Mouse (Mus musculus) limb, embryonic 12.5 days (tissue): ENCODE results near the gene Atp8a2. TPM values are rescaled to one million over a fixed set of nuclear protein-coding genes. Genes with fewer than 3 reads are reported as not detected.

Source experiments
- ATAC-seq: fragments of 200-750 bp; cut with Nextera tagmentation; 2 replicates; pipeline ENCODE4 v1.8.0; 2017; ENCODE audit warnings: low read depth, moderate TSS enrichment; ENCODE audit not compliant: insufficient number of reproducible peaks, insufficient read depth, low FRiP score, low TSS enrichment
- H3K27ac ChIP-seq: fragments of 300-500 bp; sonication (generic); 2 replicates; pipeline ENCODE4 v1.5.1; 2016; ENCODE audit warnings: mild to moderate bottlenecking, moderate library complexity
- H3K27me3 ChIP-seq: fragments of 300-500 bp; sonication (generic); 2 replicates; pipeline ENCODE4 v1.6.1; 2016; ENCODE audit warnings: mild to moderate bottlenecking, moderate library complexity
- H3K36me3 ChIP-seq: fragments of 300-500 bp; sonication (generic); 2 replicates; pipeline ENCODE4 v1.6.1; 2016; ENCODE audit warnings: mild to moderate bottlenecking, moderate library complexity
- H3K4me1 ChIP-seq: fragments of 300-500 bp; sonication (generic); replicated peaks from 2 replicates; pipeline ENCODE4 v1.6.1; 2016
- H3K4me2 ChIP-seq: fragments of 300-500 bp; sonication (generic); 2 replicates; pipeline ENCODE4 v1.6.1; 2016; ENCODE audit warnings: mild to moderate bottlenecking, moderate library complexity
- H3K4me3 ChIP-seq: fragments of 300-500 bp; sonication (generic); replicated peaks from 2 replicates; pipeline ENCODE4 v1.5.1; 2016; ENCODE audit warnings: mild to moderate bottlenecking
- H3K9ac ChIP-seq: fragments of 300-500 bp; sonication (generic); replicated peaks from 2 replicates; pipeline ENCODE4 v1.6.1; 2016; ENCODE audit warnings: mild to moderate bottlenecking, moderate library complexity
- H3K9me3 ChIP-seq: fragments of 300-500 bp; sonication (generic); 2 replicates; pipeline ENCODE4 v1.6.1; 2016; ENCODE audit warnings: mild to moderate bottlenecking, moderate library complexity
- WGBS: fragments of 180-500 bp; shearing (Covaris S2); methylation state at CpG from one replicate; pipeline ENCODE4 v1.1.7; 2016; 5-methylcytosine and 5-hydroxymethylcytosine counted together
- polyA plus RNA-seq: library from polyadenylated mRNA; unstranded; fragments of >200 nt; fragmentation: Nextera tagmentation; extraction: Ambion mirVana; gene quantifications from 2 replicates; pipeline ENCODE4 v1.2.1, GENCODE M21; 2016

Atp8a2 gene
- polyA plus RNA-seq, 1 experiment from 2014 or later = 6.7 TPM

GRCm38 (mm10) chr14:59878248-59878647 is 318.7 kb downstream of the Atp8a2 start:
- H3K27ac ChIP-seq = no peak overlapping the region
- no peak overlapping the region for H3K4me3 ChIP-seq
- no peak for ATAC-seq
- no peak overlapping the region for H3K9ac ChIP-seq
- no peaks in the 10 kb centered on the region for H3K27me3 ChIP-seq
- WGBS = 79% methylated on average over 3 of the region's 3 CpGs
- no peak overlapping the region for H3K4me2 ChIP-seq
- peaks cover 14% of the 10 kb centered on the region for H3K4me1 ChIP-seq
- H3K36me3 ChIP-seq = no peaks in the 10 kb centered on the region
- 0 out of 2 replicates have a peak, but pooled peaks cover 3% of the 10 kb centered on the region for H3K9me3 ChIP-seq

DNA sequence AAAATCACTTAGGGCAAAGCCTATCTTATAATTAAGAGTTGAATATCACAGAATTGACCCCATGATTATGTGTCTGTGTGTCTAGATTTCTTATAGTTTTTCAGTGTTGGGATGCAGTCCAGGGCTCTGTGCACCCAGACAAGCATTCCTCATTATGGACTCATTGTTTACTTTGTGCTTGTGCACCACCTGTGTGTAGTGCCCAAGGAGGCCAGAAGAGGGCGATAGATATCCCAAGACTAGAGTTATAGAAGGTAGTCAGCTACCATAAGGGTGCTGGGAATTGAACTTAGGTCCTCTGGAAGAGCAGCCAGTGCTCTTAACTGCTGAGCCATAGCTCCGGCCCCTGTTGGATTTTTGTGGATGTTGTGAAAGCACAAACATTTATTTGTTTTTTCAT is 320.5 kb downstream of the Atp8a2 start:
- no peak overlapping the region for H3K4me2 ChIP-seq
- no peak for ATAC-seq
- no peak overlapping the region for H3K9ac ChIP-seq
- H3K27me3 ChIP-seq = no peaks in the 10 kb centered on the region
- H3K36me3 ChIP-seq = no peaks in the 10 kb centered on the region
- peaks cover 14% of the 10 kb centered on the region for H3K4me1 ChIP-seq
- no peak overlapping the region for H3K4me3 ChIP-seq
- H3K27ac ChIP-seq = no peak overlapping the region
- 59% methylated on average over 2 of the region's 2 CpGs for WGBS
- H3K9me3 ChIP-seq = 0 out of 2 replicates have a peak, but pooled peaks cover 3% of the 10 kb centered on the region

DNA sequence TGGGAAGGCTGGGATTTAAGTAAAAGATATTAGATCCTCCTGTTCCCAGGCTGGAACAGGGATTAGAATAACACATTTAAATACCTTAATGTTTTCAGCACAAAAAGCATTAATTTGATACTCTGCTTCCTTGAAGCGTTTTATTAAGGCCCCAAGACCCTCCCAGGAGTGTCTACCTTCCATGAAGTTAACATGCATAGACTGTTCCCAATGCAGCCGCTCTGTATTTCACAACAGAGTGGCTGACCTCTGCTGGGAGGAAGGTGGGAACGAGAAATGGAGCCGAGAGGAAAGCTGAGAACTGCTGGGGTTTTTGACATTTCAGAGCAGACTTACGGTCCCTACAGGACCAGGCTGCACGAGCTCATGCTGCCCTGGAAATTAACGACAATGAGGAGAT is 328.6 kb downstream of the Atp8a2 start:
- ATAC-seq = no peak
- Histone ChIP-seq H3K36me3 (no peaks in the 10 kb centered on the region), H3K9me3 (peaks cover 7% of the 10 kb centered on the region; the same call in 1 of the 2 replicates), H3K4me2 (no peak overlapping the region), H3K9ac (no peak overlapping the region), H3K27ac (peak overlapping the region; percentile 9; the same call in 1 of the 2 replicates), H3K4me1 (peaks cover 26% of the 10 kb centered on the region), H3K27me3 (no peaks in the 10 kb centered on the region), H3K4me3 (no peak overlapping the region)
- 47% methylated on average over 7 of the region's 7 CpGs for WGBS

DNA sequence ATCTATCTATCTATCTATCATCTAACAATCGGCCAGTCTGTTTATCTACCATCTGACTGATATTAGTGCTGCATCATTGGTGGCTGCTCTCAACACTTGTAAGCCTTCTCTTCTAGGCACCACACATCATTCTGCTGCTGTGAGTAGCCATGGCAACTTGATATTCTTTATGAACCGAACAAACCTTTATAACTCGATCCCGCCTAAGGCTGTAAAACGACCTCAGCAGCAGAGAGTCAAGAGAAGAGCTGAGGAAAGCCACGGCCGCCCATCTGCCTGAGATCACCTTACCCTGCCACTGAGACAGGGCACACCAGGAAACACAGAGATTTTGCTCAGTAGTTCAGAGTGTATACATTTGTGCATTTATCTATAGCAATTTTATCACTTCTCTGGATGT is 329.2 kb downstream of the Atp8a2 start:
- 41% methylated on average over 7 of the region's 7 CpGs for WGBS
- H3K27ac ChIP-seq = no peak overlapping the region
- no peaks in the 10 kb centered on the region for H3K27me3 ChIP-seq
- no peak overlapping the region for H3K9ac ChIP-seq
- ATAC-seq = no peak; the same call in 1 of the 2 replicates
- no peaks in the 10 kb centered on the region for H3K36me3 ChIP-seq
- H3K9me3 ChIP-seq = peaks cover 7% of the 10 kb centered on the region; the same call in 1 of the 2 replicates
- H3K4me2 ChIP-seq = no peak overlapping the region
- no peak overlapping the region for H3K4me3 ChIP-seq
- H3K4me1 ChIP-seq = peaks cover 26% of the 10 kb centered on the region

- H3K36me3 ChIP-seq = no peaks in the 10 kb centered on the region
- WGBS = 53% methylated on average over 5 of the region's 5 CpGs
- no peak overlapping the region for H3K9ac ChIP-seq
- ATAC-seq = no peak
- no peak overlapping the region for H3K4me3 ChIP-seq
- peaks cover 7% of the 10 kb centered on the region; the same call in 1 of the 2 replicates for H3K9me3 ChIP-seq
- no peak overlapping the region for H3K27ac ChIP-seq
- H3K4me1 ChIP-seq = peaks cover 32% of the 10 kb centered on the region
- H3K27me3 ChIP-seq = no peaks in the 10 kb centered on the region
- no peak overlapping the region for H3K4me2 ChIP-seq
Observed at GRCm38 (mm10) chr14:59866001-59866400, 331.0 kb downstream of the Atp8a2 start.

- 43% methylated on average over 4 of the region's 4 CpGs for WGBS
- H3K4me3 ChIP-seq = no peak overlapping the region
- ATAC-seq = peak; percentile 23; the same call in 1 of the 2 replicates
Observed at GRCm38 (mm10) chr14:59862351-59862750, 334.6 kb downstream of the Atp8a2 start.

DNA sequence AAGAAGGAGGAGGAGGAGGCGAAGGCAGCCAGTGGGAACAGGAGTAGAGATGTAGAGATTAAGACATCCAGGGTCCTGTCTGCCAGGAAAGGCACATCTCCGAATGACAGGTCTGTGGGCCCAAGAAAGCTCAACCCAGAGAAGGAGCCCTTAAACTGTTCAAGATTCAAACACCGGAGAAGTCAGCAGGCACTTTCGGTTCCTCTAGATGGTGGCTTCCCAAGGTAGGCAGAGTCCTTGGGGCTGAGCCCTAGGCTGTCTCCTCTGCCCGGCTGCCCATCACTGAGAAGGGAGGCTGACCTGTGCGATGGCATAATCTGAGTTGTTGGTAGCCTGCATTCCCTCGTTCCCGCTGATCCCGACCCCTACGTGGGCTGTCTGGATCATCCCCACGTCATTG is 337.1 kb downstream of the Atp8a2 start:
- no peak overlapping the region for H3K4me3 ChIP-seq
- H3K4me2 ChIP-seq = no peak overlapping the region
- peaks cover 32% of the 10 kb centered on the region for H3K4me1 ChIP-seq
- ATAC-seq = no peak
- no peak overlapping the region for H3K27ac ChIP-seq
- WGBS = 89% methylated on average over 11 of the region's 11 CpGs
- H3K9me3 ChIP-seq = peaks cover 6% of the 10 kb centered on the region; the same call in 1 of the 2 replicates
- H3K27me3 ChIP-seq = no peaks in the 10 kb centered on the region
- H3K9ac ChIP-seq = no peak overlapping the region
- no peaks in the 10 kb centered on the region for H3K36me3 ChIP-seq

More at GRCm38 (mm10) chr14:59862351-59862750, 334.6 kb downstream of the Atp8a2 start:
- no peak overlapping the region for H3K4me2 ChIP-seq
- H3K9me3 ChIP-seq = peaks cover 7% of the 10 kb centered on the region; the same call in 1 of the 2 replicates
- peaks cover 46% of the 10 kb centered on the region for H3K4me1 ChIP-seq
- no peaks in the 10 kb centered on the region for H3K27me3 ChIP-seq
- no peak overlapping the region; the same call in 1 of the 2 replicates for H3K27ac ChIP-seq
- H3K9ac ChIP-seq = no peak overlapping the region
- no peaks in the 10 kb centered on the region for H3K36me3 ChIP-seq

DNA sequence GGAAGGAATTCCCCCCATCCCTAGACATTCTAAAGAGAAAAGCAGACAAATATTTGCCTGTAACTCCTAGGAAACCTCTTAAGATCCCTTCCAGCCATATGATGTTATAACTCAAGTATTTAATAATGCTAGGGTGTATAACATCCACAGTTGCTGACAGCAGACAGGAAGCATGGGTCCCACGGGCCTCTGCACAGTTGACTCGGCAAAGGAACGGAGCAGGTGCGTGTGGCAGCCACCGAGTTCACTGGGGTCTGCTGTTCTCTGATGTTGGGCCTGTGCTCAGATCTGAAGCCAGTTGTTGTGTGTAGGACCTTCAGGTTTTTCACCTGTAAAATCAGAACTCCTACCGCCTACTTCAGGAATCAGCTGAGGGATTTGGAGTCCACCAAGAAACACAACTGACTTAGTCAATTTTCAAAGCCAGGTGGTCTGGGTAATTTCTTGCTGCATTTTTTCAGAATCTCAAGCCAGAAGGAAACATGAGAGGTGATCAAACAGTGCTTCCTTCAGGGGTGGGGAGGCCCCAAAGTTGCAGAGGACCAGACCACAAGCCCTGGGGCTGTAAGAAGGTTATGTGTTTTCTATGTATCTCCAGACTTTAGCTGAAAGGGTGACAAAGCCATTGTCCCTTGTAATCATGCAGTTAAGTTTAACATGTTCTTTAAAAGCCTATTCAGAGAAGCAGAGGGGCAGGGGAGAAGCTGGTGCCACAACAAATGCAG is 338.3 kb downstream of the Atp8a2 start:
- H3K4me1 ChIP-seq = peaks cover 32% of the 10 kb centered on the region
- H3K27me3 ChIP-seq = no peaks in the 10 kb centered on the region
- no peak overlapping the region for H3K4me3 ChIP-seq
- no peak overlapping the region for H3K4me2 ChIP-seq
- peak overlapping the region; percentile 70 for H3K27ac ChIP-seq
- H3K9ac ChIP-seq = no peak overlapping the region
- peak; percentile 71; the same call in 1 of the 2 replicates for ATAC-seq
- H3K9me3 ChIP-seq = no peaks in the 10 kb centered on the region; the same call in 1 of the 2 replicates
- 48% methylated on average over 6 of the region's 6 CpGs for WGBS
- no peaks in the 10 kb centered on the region for H3K36me3 ChIP-seq

DNA sequence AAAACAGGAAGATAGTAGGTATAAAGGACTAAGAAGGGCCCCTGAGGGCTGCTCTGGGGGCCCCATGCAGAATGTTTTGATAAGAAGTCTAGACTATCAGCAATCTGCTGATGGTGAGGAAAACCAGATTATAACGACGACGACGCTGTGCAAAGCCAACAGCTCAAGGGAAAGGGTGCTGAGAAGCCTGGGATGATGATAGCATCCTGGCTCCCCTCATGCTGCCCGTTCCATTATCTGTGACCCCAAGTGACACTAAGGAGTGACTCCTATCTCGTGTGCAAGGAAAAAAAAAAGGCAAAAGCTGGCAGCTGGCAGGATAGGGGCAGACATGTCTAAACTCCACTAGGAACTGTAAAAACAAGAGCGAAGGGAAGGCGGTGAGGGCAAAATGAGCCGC is 343.8 kb downstream of the Atp8a2 start:
- peaks cover 7% of the 10 kb centered on the region for H3K4me1 ChIP-seq
- H3K36me3 ChIP-seq = no peaks in the 10 kb centered on the region
- H3K27ac ChIP-seq = no peak overlapping the region
- no peak overlapping the region for H3K9ac ChIP-seq
- 73% methylated on average over 9 of the region's 9 CpGs for WGBS
- peaks cover 3% of the 10 kb centered on the region; the same call in 1 of the 2 replicates for H3K27me3 ChIP-seq
- no peak overlapping the region for H3K4me3 ChIP-seq
- peaks cover 3% of the 10 kb centered on the region; the same call in 1 of the 2 replicates for H3K9me3 ChIP-seq
- ATAC-seq = no peak
- no peak overlapping the region for H3K4me2 ChIP-seq

GRCm38 (mm10) chr14:59846609-59847375 is 350.2 kb downstream of the Atp8a2 start:
- no peaks in the 10 kb centered on the region for H3K36me3 ChIP-seq
- H3K27me3 ChIP-seq = peaks cover 3% of the 10 kb centered on the region; the same call in 1 of the 2 replicates
- H3K4me1 ChIP-seq = peaks cover 34% of the 10 kb centered on the region
- WGBS = 27% methylated on average over 14 of the region's 14 CpGs
- H3K27ac ChIP-seq = no peak overlapping the region
- H3K9me3 ChIP-seq = peaks cover 3% of the 10 kb centered on the region; the same call in 1 of the 2 replicates
- H3K4me3 ChIP-seq = no peak overlapping the region
- H3K9ac ChIP-seq = no peak overlapping the region
- no peak for ATAC-seq
- H3K4me2 ChIP-seq = no peak overlapping the region

DNA sequence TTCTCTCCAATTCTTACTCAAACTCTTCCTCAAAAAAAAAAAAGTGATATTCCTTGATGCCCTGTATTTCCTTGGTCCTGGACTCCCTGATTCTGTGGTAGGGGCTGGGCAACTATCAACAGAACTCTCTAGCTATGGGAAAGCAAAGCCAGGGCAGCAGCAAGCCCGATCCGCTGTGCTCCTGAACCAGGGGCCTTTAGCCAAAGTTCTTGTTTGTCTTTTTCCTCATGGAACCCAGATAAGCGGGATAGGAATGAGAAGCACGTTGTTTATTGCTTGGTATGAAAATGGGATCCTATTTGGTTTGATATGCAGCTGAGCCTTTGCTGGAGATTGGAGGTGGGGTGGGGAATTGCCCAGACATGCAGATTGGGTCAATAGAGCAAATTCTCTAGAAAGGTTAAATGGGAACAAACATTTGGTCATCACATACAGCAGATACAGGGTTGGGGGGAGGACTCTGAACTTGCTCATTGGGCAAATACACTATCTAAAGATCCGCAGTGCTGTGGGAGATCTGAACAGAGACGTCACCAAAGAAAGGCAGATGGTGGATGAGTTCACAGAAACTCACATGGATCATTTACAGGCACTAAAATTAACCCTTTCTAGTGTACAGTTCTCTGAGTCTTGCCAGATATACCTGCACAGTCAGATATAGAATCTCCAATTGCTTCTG is 353.6 kb downstream of the Atp8a2 start:
- H3K4me3 ChIP-seq = no peak overlapping the region
- no peak overlapping the region for H3K27ac ChIP-seq
- H3K4me2 ChIP-seq = no peak overlapping the region
- no peaks in the 10 kb centered on the region for H3K9me3 ChIP-seq
- 74% methylated on average over 6 of the region's 6 CpGs for WGBS
- H3K4me1 ChIP-seq = peaks cover 39% of the 10 kb centered on the region
- H3K9ac ChIP-seq = no peak overlapping the region
- no peak for ATAC-seq
- H3K36me3 ChIP-seq = no peaks in the 10 kb centered on the region
- H3K27me3 ChIP-seq = no peaks in the 10 kb centered on the region; the same call in 1 of the 2 replicates
